ENCODE assay signal across 20 mouse cellular contexts in genomic region chr9:120283556-120283955, GRCm38 (mm10). TPM values are rescaled to one million over a fixed set of nuclear protein-coding genes. Genes with fewer than 3 reads are reported as not detected.
DNase-seq lines count a peak whose midpoint lies in the region; TF ChIP-seq lines count a peak whose summit lies in the region.
"Had no signal": no experiment of that assay in that cellular context is flagged by ENCODE, and none has a peak within 500 bp of the region (broad histone marks: within the 10 kb centered on the region; RNA-seq: fewer than 3 reads in every experiment).

No protein-coding gene starts in this region.

- no peak overlapping the region for H3K4me3 ChIP-seq in left cerebral cortex, adult 2 months
- H3K4me3 ChIP-seq: forebrain, embryonic 15.5 days; heart, adult 2 months; lung, embryonic 15.5 days; neural tube, embryonic 15.5 days; stomach, embryonic 15.5 days had no signal

- DNase-seq in left cerebral cortex, adult 2 months (ENCODE audit: extremely low spot score in 1 of 2, low spot score in 2 of 2) = peak in 1 of 2 experiments; percentile 52
- DNase-seq in left cerebral cortex, adult 11 months (ENCODE audit: low spot score) = no peak
- DNase-seq in layer of hippocampus, adult 8-10 months (ENCODE audit: low spot score in 2 of 2) = peak; percentile 35 to 44
- peak; percentile 54 to 72 for DNase-seq in left cerebral cortex, postnatal 36 days (ENCODE audit: low spot score in 2 of 2)
- no peak for DNase-seq in adrenal gland, adult (ENCODE audit: inconsistent age in 2 of 2, low spot score in 1 of 2)
- DNase-seq in urinary bladder, postnatal 14 days (ENCODE audit: low spot score) = no peak
- no peak for DNase-seq in T-cell, adult 2 months (ENCODE audit: low spot score)
- DNase-seq: adrenal gland, adult 8-10 months; cerebellum, postnatal 10 days; embryo, embryonic 11 days; gastrocnemius, postnatal 14 days; heart, adult 2 months; heart, postnatal 4 days; kidney, adult 11 months; lung, postnatal 4 days had no signal

- H3K27ac ChIP-seq in left cerebral cortex, adult 2 months = peak overlapping the region; percentile 84
- H3K27ac ChIP-seq: forebrain, embryonic 15.5 days; heart, adult 2 months; liver, embryonic 14.5 days; lung, embryonic 15.5 days; neural tube, embryonic 15.5 days; stomach, embryonic 15.5 days had no signal

- intact Hi-C loops in left cerebral cortex, adult 2 months (cut with DNase I) = loop anchor here (2.0 kb wide), 1 partner anchor 59 kb away; no protein-coding TSS in a partner anchor
- intact Hi-C loops in left cerebral cortex, postnatal 36 days (cut with DNase I) = no loop called here

- no peak for TF ChIP-seq CTCF in left cerebral cortex, adult 2 months (IDR thresholded peaks at IDR 0.05)

RNA-seq across cellular contexts. Expression of gene Myrip, which starts 17.8 kb away (rescaled TPM):
- total RNA-seq in left cerebral cortex, adult 2 months (2021) = 10 to 100 TPM; 86.1 to 91.1 TPM
- total RNA-seq in layer of hippocampus, adult 8-10 months (2022) = 10 to 100 TPM; 45.8 to 63.9 (median 55.6) TPM
- total RNA-seq in left cerebral cortex, postnatal 36 days (2021) = 10 to 100 TPM; 82.1 to 89.5 TPM

Comparison
In these comparisons a context has a peak if more than half of its experiments do, and no peak if none do; other contexts are left out.
1. DNase-seq: peak in layer of hippocampus, adult 8-10 months (2 of 2) and left cerebral cortex, postnatal 36 days (2 of 2); none in left cerebral cortex, adult 11 months (single experiment), adrenal gland, adult (0 of 2), urinary bladder, postnatal 14 days (single experiment) and T-cell, adult 2 months (single experiment).